Mouse (Mus musculus) kidney, adult 2 months (tissue): ENCODE results near the gene Phlda1. TPM values are rescaled to one million over a fixed set of nuclear protein-coding genes. Genes with fewer than 3 reads are reported as not detected.

ENCODE experiments used
- DNase-seq: peaks from one replicate; pipeline ENCODE4 v3.0.0; 2021
- H3K27ac ChIP-seq: fragments of 200-500 bp; 2 replicates; pipeline ENCODE4 v1.5.1; 2012; ENCODE audit warnings: low read depth, low read length, control low read depth, inconsistent platforms; ENCODE audit not compliant: insufficient read depth
- H3K27me3 ChIP-seq: fragments of 200-500 bp; replicated peaks from 2 replicates; pipeline ENCODE4 v1.6.1; 2012; ENCODE audit warnings: mild to moderate bottlenecking, moderate library complexity, low read length, inconsistent platforms; ENCODE audit not compliant: control insufficient read depth, insufficient read depth
- H3K36me3 ChIP-seq: fragments of 200-500 bp; 2 replicates; pipeline ENCODE4 v1.6.1; 2012; ENCODE audit warnings: mild to moderate bottlenecking, moderate library complexity, low read length, inconsistent platforms; ENCODE audit not compliant: control insufficient read depth, insufficient read depth
- H3K4me1 ChIP-seq: fragments of 200-500 bp; 2 replicates; pipeline ENCODE4 v1.6.1; 2011; ENCODE audit warnings: low read length; ENCODE audit not compliant: control insufficient read depth, insufficient read depth
- H3K4me3 ChIP-seq: fragments of 200-500 bp; 2 replicates; pipeline ENCODE4 v1.5.1; 2011; ENCODE audit warnings: mild to moderate bottlenecking, low read depth, low read length, control low read depth; ENCODE audit not compliant: insufficient read depth
- CTCF ChIP-seq: fragments of 200-500 bp; conservative IDR thresholded peaks from 2 replicates; pipeline ENCODE4 v1.5.1; 2011; ENCODE audit warnings: low read depth, mild to moderate bottlenecking, control low read depth, low read length, moderate library complexity, mixed read lengths; ENCODE audit not compliant: insufficient read depth, insufficient read length
- POLR2A ChIP-seq: fragments of 200-500 bp; IDR thresholded peaks from one replicate; pipeline ENCODE4 v1.6.1; 2011; ENCODE audit warnings: low read depth, low read length, control low read depth
- WGBS: fragments of 180-500 bp; shearing (Covaris S2); methylation state at CpG from one replicate; pipeline ENCODE4 v1.1.7; 2018; 5-methylcytosine and 5-hydroxymethylcytosine counted together
- polyA plus RNA-seq: library from polyadenylated mRNA; depleted of rRNA; stranded (reverse); fragments of >200 nt; gene quantifications from 2 replicates; pipeline ENCODE4 v1.2.3, GENCODE M21; 2012

Phlda1 gene
- polyA plus RNA-seq, 1 experiment = 9.5 TPM

- Histone ChIP-seq H3K4me1 (peaks cover 4% of the 10 kb centered on the region; the same call in 1 of the 2 replicates), H3K4me3 (no peak overlapping the region), H3K36me3 (no peaks in the 10 kb centered on the region), H3K27ac (no peak overlapping the region), H3K27me3 (no peaks in the 10 kb centered on the region)
- TF ChIP-seq POLR2A = no peak
- TF ChIP-seq CTCF = no peak
- no peak for DNase-seq
- 90% methylated on average over 8 of the region's 8 CpGs for WGBS
Observed at GRCm38 (mm10) chr10:111516804-111517436, 10.8 kb downstream of the Phlda1 start.

- no peak for TF ChIP-seq POLR2A
- TF ChIP-seq CTCF = no peak
- WGBS = 66% methylated on average over 4 of the region's 4 CpGs
- Histone ChIP-seq H3K27me3 (no peaks in the 10 kb centered on the region), H3K27ac (no peak overlapping the region), H3K36me3 (no peaks in the 10 kb centered on the region), H3K4me1 (no peaks in the 10 kb centered on the region), H3K4me3 (no peak overlapping the region)
- no peak for DNase-seq
Observed at GRCm38 (mm10) chr10:111518350-111518749, 12.3 kb downstream of the Phlda1 start.

- H3K27me3 ChIP-seq = no peaks in the 10 kb centered on the region
- no peak for TF ChIP-seq CTCF
- no peak for TF ChIP-seq POLR2A
- no peaks in the 10 kb centered on the region for H3K36me3 ChIP-seq
- H3K27ac ChIP-seq = no peak overlapping the region
- no peaks in the 10 kb centered on the region for H3K4me1 ChIP-seq
- no peak overlapping the region for H3K4me3 ChIP-seq
- WGBS = 72% methylated on average over 24 of the region's 24 CpGs
- peak; percentile 66 for DNase-seq
Observed at GRCm38 (mm10) chr10:111519620-111520370, 13.7 kb downstream of the Phlda1 start.

GRCm38 (mm10) chr10:111520621-111521020, 14.5 kb downstream of the Phlda1 start:
- no peak for DNase-seq
- 76% methylated on average over 3 of the region's 3 CpGs for WGBS

GRCm38 (mm10) chr10:111521636-111522035, 15.6 kb downstream of the Phlda1 start:
- Histone ChIP-seq H3K27me3 (no peaks in the 10 kb centered on the region), H3K27ac (no peak overlapping the region), H3K4me3 (no peak overlapping the region), H3K4me1 (no peaks in the 10 kb centered on the region), H3K36me3 (no peaks in the 10 kb centered on the region)
- 65% methylated on average over 4 of the region's 4 CpGs for WGBS
- no peak for DNase-seq
- TF ChIP-seq CTCF (no peak), POLR2A (no peak)

More at GRCm38 (mm10) chr10:111520621-111521020, 14.5 kb downstream of the Phlda1 start:
- H3K27ac ChIP-seq = no peak overlapping the region
- H3K27me3 ChIP-seq = no peaks in the 10 kb centered on the region
- no peaks in the 10 kb centered on the region for H3K36me3 ChIP-seq
- no peaks in the 10 kb centered on the region for H3K4me1 ChIP-seq
- H3K4me3 ChIP-seq = no peak overlapping the region
- TF ChIP-seq POLR2A (no peak), CTCF (no peak)

GRCm38 (mm10) chr10:111522230-111522629, 16.1 kb downstream of the Phlda1 start:
- no peaks in the 10 kb centered on the region for H3K4me1 ChIP-seq
- no peak for DNase-seq
- H3K36me3 ChIP-seq = no peaks in the 10 kb centered on the region
- H3K4me3 ChIP-seq = no peak overlapping the region
- no peak overlapping the region for H3K27ac ChIP-seq
- 80% methylated on average over 4 of the region's 4 CpGs for WGBS
- H3K27me3 ChIP-seq = no peaks in the 10 kb centered on the region
- TF ChIP-seq CTCF (no peak), POLR2A (no peak)

- TF ChIP-seq CTCF (no peak), POLR2A (no peak)
- WGBS = 92% methylated on average over 12 of the region's 12 CpGs
Observed at GRCm38 (mm10) chr10:111523894-111524293, 17.8 kb downstream of the Phlda1 start.

GRCm38 (mm10) chr10:111527057-111527456, 21.0 kb downstream of the Phlda1 start:
- Histone ChIP-seq H3K4me1 (no peaks in the 10 kb centered on the region), H3K4me3 (no peak overlapping the region), H3K27me3 (no peaks in the 10 kb centered on the region), H3K27ac (no peak overlapping the region), H3K36me3 (no peaks in the 10 kb centered on the region)
- 73% methylated on average over 5 of the region's 5 CpGs for WGBS
- no peak for DNase-seq
- TF ChIP-seq CTCF = no peak
- no peak for TF ChIP-seq POLR2A

More at GRCm38 (mm10) chr10:111523894-111524293, 17.8 kb downstream of the Phlda1 start:
- DNase-seq = no peak
- no peak overlapping the region for H3K4me3 ChIP-seq
- H3K27ac ChIP-seq = no peak overlapping the region
- H3K4me1 ChIP-seq = no peaks in the 10 kb centered on the region
- no peaks in the 10 kb centered on the region for H3K27me3 ChIP-seq
- H3K36me3 ChIP-seq = no peaks in the 10 kb centered on the region
